Mouse (Mus musculus) central nervous system, embryonic 18 days (tissue): ENCODE measurements around the gene Spns2. TPM values are rescaled to one million over a fixed set of nuclear protein-coding genes. Genes with fewer than 3 reads are reported as not detected.

Experiments
- polyA plus RNA-seq: library from polyadenylated mRNA; depleted of rRNA; stranded (reverse); fragments of >200 nt; gene quantifications from 2 replicates; pipeline ENCODE4 v1.2.3, GENCODE M21; 2012; rRNA removed

Spns2 gene
- 42.7 and 57.9 TPM in 2 replicates for polyA plus RNA-seq

GRCm38 (mm10) chr11:72489881-72490301 lies at the start of gene Spns2:
Spns2 (minus strand) TSS chr11:72489904.

GRCm38 (mm10) chr11:72440965-72441664 lies 48.6 kb downstream of the Spns2 start, which contains the start of gene Mybbp1a:
Mybbp1a (plus strand) TSS chr11:72441355.

GRCm38 (mm10) chr11:72434963-72435693 lies 54.6 kb downstream of the Spns2 start, which contains the start of gene Ggt6:
Ggt6 (plus strand) TSS chr11:72435526.

DNA sequence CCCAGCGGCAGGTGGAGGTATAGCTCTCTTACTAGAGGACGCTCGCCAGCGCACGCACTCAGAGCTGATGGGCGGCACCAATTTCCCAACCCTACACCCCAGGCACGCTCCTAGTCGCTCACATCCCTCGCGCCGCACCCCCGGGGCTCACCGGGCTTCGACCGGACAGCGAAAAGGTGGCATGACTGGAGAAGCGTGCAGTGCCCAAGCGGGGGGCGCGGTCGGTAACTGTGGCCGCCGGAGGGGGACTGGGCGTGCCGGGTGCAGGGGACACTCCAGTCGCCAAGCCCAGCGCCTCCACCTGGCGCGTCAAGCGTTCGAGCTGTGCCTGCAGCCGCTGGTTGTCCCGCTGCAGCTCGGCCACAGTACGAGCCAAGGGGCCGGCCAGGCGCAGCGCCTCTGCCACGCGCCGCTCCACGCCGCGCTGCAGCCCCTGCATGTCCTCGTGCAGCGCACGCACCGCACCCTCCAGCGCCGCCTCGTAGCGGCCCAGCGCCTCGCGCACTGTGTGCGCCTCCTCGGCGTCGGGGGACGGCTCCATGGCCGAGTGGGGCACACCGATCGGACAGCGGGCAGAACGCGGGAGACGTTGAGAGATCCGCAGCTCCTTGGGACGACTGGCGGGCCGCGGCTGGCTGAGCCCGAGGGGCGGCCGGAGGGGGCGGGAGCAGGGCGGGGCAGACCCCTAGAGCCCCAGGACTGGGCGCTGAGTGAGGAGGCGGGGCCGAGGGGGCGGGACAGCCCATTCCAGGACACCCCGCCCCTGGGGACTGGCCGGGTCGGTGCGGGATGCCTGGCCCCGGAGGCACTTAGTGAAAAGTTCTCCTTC lies 78.4 kb downstream of the Spns2 start, which contains the start of gene Smtnl2:
Gene Smtnl2 (minus strand): TSS at position 621 of the 829 bp plus-strand sequence.

Other genes with a start within 250 kb of the Spns2 start
- 3.8 and 4.1 TPM in 2 replicates for gene Slc13a5, start 222.7 kb downstream of the Spns2 start, polyA plus RNA-seq
- 4.1 and 6.7 TPM in 2 replicates for gene Xaf1, start 188.3 kb downstream of the Spns2 start, polyA plus RNA-seq
- not detected in 2 replicates for gene Fbxo39, start 175.5 kb downstream of the Spns2 start, polyA plus RNA-seq
- 3.8 and 4.3 TPM in 2 replicates for gene Tekt1, start 127.5 kb downstream of the Spns2 start, polyA plus RNA-seq
- 4.7 and 5.5 TPM in 2 replicates for gene Smtnl2, start 78.2 kb downstream of the Spns2 start, polyA plus RNA-seq
- not detected in 2 replicates for gene Ggt6, start 54.4 kb downstream of the Spns2 start, polyA plus RNA-seq
- gene Mybbp1a, start 48.5 kb downstream of the Spns2 start, polyA plus RNA-seq: 63.5 and 64.5 TPM in 2 replicates
- 0.12 and 0.16 TPM in 2 replicates for gene Spns3, start 60.6 kb upstream of the Spns2 start, polyA plus RNA-seq
- gene Ube2g1, start 117.4 kb upstream of the Spns2 start, polyA plus RNA-seq: 47.7 and 49.6 TPM in 2 replicates
- 45.6 and 48.3 TPM in 2 replicates for gene Ankfy1, start 200.1 kb upstream of the Spns2 start, polyA plus RNA-seq